Mouse (Mus musculus) T-cell, adult 2 months (primary cell): ENCODE data around the gene Nfia.

Experiments used
- DNase-seq: peaks from one replicate; pipeline ENCODE4 v3.0.0; 2022; ENCODE audit warnings: low spot score

Gene Nfia

GRCm38 (mm10) chr4:97783073-97783879 is 10.7 kb downstream of the Nfia start:
- DNase-seq: no peak

DNA sequence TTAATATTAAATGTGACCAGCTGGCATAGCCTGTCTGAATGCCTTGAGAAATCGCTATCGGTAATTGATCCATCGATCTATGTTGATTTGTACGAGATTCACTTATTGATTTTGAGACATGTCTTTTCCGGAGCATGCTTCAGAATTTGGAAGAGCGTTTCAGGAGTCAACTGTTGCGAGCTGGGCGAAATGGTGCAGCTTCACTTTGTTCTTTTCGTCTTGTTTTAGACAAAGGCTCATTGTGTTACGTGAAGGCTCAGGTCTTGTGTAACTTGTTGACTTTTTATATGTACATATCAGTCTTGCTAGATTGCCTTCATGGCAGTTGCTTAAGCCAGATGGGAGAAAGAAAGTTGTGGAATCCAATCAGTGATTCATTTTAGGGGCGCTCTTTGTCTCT is 11.7 kb downstream of the Nfia start:
- no peak for DNase-seq

- DNase-seq: no peak
Observed at GRCm38 (mm10) chr4:97785547-97786271, 13.2 kb downstream of the Nfia start.

DNA sequence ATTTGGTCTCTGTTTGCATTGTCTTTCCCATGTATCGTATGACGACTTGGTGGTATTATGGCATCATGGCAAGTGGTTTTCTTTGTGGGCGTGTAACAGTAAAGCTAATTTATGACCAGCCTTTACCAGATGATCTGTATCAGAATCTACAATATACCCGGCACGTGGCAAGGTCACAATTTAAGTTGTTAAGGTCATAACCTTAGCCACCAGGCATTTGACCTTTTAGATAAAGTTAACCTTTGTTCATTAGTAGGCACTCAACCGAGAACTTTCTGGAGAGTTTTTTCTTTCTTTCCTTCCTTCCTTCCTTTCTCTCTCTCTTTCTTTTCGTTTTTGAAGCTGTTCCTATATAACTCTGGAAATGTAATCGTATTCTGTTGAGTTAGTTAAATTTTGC is 14.0 kb downstream of the Nfia start:
- DNase-seq: no peak

GRCm38 (mm10) chr4:97787515-97787914 is 15.0 kb downstream of the Nfia start:
- no peak for DNase-seq

DNA sequence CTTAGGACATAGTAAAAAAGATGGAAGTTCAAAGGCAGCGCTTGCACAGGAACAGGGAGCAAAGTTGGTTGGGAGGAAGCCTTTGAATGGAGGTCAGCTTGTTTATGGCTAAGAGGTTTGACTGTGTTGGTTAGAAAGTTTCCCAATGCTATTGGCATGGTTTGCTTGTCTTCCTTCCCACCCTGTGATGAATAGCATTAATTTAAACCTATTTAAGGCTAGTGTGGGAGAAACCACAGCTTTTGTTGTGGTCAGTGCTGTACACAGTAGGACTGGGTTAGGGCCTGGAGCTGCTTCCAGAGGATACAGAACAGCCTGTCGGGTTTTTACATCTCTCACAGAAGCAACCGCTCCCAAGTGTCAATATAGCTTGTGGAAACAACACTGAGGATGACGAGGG is 16.0 kb downstream of the Nfia start:
- no peak for DNase-seq

DNA sequence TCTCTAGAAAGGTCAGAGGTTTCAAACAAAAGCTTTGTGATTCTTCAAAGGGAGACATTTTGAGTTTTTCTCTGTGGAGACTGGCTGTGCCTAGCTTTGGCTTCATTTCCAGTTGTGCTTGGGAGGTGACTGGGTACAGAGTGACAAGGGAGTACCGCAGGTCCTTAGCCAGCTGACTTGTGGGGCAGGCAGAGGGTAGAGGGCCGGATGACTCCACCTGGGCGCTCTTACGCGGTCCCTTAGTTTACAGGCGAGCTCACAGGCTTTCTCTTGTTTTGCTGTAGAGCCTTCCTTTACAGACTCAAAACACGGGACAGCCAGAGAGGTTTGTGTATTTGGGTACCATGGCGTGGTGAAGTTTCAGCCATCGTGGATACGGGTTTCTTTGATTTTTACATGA is 21.4 kb downstream of the Nfia start:
- DNase-seq: no peak

GRCm38 (mm10) chr4:97794865-97795264 is 22.3 kb downstream of the Nfia start:
- no peak for DNase-seq

- DNase-seq: no peak
Observed at GRCm38 (mm10) chr4:97795957-97796356, 23.4 kb downstream of the Nfia start.

DNA sequence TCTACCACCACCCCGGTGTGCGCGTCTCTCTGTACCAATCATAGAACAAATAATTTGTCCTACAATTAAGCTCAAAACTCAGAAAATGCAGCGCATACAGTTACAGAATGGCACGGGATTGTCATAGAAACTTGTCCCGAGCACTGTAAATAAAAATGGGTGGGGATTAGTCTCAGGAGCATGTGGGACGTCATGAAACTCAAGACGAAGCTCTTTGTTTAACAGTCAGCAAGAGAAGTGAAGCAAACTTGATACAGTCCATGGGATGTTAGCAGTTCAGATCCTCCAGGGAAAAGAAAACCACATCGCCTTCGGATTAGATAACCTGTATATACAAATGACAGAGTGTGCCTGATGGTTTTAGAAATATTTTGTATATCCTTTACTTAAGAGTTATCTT is 24.0 kb downstream of the Nfia start:
- DNase-seq: no peak

GRCm38 (mm10) chr4:97803791-97804190 is 31.3 kb downstream of the Nfia start:
- DNase-seq: no peak

DNA sequence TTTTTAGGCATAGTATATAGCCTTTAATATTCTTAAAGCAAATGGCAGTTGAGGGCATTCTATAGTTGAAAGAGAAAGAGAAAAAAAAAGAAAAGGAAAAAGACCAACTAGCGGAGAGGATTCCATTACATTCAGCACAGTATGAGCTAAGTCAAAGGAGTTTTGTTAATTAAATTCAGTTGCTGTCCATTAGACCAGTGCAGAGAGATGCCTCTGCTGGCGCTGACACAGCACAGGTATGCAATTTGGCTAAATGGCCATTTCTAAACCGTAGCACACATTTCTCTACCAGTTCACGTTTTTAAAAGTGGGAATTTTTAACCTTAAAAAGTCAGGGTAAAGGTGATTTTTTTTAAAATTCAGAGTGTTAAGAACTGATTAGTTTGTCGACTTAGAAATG is 32.1 kb downstream of the Nfia start:
- DNase-seq: no peak

DNA sequence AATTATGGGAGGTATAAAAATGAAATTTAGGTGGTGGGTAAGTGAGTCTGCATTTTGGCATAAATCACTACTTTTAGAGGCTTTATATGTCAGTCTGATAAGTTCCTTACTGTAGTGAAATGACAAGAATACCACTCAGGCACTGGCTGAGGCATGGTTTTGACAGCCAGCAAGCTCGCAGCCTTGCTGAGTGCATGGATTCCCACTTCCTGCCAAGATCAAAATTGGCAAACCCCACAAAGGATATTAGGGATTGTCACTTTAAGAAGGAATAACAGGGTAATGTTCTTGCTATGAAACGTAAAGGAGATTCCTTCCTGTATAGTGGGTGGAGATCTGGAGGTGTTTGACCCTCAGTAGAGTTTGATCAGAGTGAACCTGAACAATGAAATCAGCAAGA is 32.7 kb downstream of the Nfia start:
- no peak for DNase-seq

- DNase-seq: no peak
Observed at GRCm38 (mm10) chr4:97805896-97806808, 33.6 kb downstream of the Nfia start.

GRCm38 (mm10) chr4:97806924-97807323 is 34.4 kb downstream of the Nfia start:
- no peak for DNase-seq

DNA sequence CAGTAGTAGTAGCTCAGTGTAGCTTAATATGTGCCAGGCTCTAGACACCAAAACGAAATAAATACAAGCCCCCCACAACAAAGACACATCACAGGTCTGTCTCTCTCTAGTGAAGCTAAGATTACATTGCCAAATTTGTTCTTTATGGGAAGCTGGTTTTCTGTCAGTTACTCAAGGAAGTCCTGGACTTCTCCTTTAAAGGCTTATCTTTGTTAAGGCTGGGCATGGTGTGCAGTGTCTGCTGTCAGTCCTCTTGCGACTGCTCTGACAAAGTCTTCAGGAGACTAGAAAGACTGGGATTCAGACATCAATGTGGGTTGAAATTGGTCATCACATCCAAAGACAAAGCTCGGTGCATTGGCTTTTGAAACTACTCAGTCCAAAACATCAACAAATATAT is 36.4 kb downstream of the Nfia start:
- no peak for DNase-seq

GRCm38 (mm10) chr4:97809582-97810295 is 37.2 kb downstream of the Nfia start:
- no peak for DNase-seq

DNA sequence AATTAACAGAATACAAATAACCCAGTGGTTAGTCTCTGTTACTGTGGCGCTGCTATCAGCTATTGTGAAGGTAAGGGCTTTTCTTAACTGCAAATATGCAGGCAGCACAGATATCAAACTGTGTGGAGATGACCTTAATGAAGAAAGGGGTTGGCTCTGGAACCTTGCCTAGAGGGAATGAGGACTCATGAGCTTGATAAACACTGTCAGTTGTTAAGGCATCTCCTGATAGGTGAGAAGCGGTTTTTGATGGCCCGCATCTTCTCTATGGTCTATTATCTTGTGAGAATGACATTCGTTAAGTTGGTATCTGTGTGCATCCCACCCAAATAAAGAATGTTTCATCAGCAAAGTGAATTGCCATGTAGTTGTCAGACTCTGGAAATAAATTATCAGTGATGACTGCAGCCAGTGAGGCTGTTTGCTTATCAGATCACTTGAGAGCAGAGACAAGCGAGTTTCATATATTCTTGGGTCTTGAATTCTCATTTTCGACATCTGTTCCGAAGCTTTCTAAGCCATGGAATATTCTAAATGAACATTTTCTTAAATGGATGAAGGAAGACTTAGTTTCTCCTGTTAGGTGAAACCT is 37.9 kb downstream of the Nfia start:
- DNase-seq: no peak

GRCm38 (mm10) chr4:97813035-97813434 is 40.5 kb downstream of the Nfia start:
- no peak for DNase-seq

GRCm38 (mm10) chr4:97813996-97814395 is 41.5 kb downstream of the Nfia start:
- DNase-seq: no peak

GRCm38 (mm10) chr4:97814515-97814914 is 42.0 kb downstream of the Nfia start:
- no peak for DNase-seq
